Mouse (Mus musculus) ovary, adult 18-20 months (tissue): ENCODE results near the gene Nrgn.
A peak's percentile ranks its signal among the peaks of the same experiment; 100 is the strongest.

Experiments used
- DNase-seq: peaks from one replicate; pipeline ENCODE4 v3.0.0; 2022; ENCODE audit warnings: low spot score, mixed read lengths

The Nrgn gene

GRCm38 (mm10) chr9:37554838-37555748 is 2.4 kb upstream of the Nrgn start, which contains the start of gene Siae:
Siae (plus strand) TSS chr9:37555698.
- DNase-seq, result no peak

- DNase-seq, result no peak
Measured at GRCm38 (mm10) chr9:37554279-37554678, 1.6 kb upstream of the Nrgn start.

- DNase-seq, result no peak
Measured at GRCm38 (mm10) chr9:37551751-37552531, 763 bp downstream of the Nrgn start.

- DNase-seq, result no peak
Measured at GRCm38 (mm10) chr9:37550435-37550834, 2.3 kb downstream of the Nrgn start.

- DNase-seq, result no peak
Measured at GRCm38 (mm10) chr9:37546889-37547288, 5.8 kb downstream of the Nrgn start.

- no peak for DNase-seq
Measured at GRCm38 (mm10) chr9:37545847-37546452, 6.8 kb downstream of the Nrgn start.

GRCm38 (mm10) chr9:37545166-37545610 is 7.5 kb downstream of the Nrgn start:
- no peak for DNase-seq

- DNase-seq, result peak; percentile 41
Measured at GRCm38 (mm10) chr9:37544447-37545165, 8.1 kb downstream of the Nrgn start.

- DNase-seq, result no peak
Measured at GRCm38 (mm10) chr9:37543869-37544440, 8.7 kb downstream of the Nrgn start.

GRCm38 (mm10) chr9:37541851-37542642 is 10.7 kb downstream of the Nrgn start:
- no peak for DNase-seq

GRCm38 (mm10) chr9:37540701-37541575 is 11.8 kb downstream of the Nrgn start:
- no peak for DNase-seq

- DNase-seq, result no peak
Measured at GRCm38 (mm10) chr9:37540226-37540625, 12.5 kb downstream of the Nrgn start.

- DNase-seq, result no peak
Measured at GRCm38 (mm10) chr9:37539170-37540025, 13.3 kb downstream of the Nrgn start, which contains the start of gene Vsig2. Vsig2 (plus strand) TSS chr9:37539255.

GRCm38 (mm10) chr9:37537658-37538250 is 14.9 kb downstream of the Nrgn start:
- DNase-seq, result no peak

GRCm38 (mm10) chr9:37536851-37537250 is 15.9 kb downstream of the Nrgn start:
- DNase-seq, result no peak

- DNase-seq, result no peak
Measured at GRCm38 (mm10) chr9:37530888-37531705, 21.6 kb downstream of the Nrgn start.
